Mouse (Mus musculus) ES-E14 (cell line): ENCODE data around the gene Sptssb.

Experiments
- CHD2 ChIP-seq: IDR thresholded peaks from 2 replicates; pipeline ENCODE4 v1.6.1; 2014; ENCODE audit warnings: mild to moderate bottlenecking, low read depth, low read length, inconsistent platforms
- HCFC1 ChIP-seq: IDR thresholded peaks from 2 replicates; pipeline ENCODE4 v1.6.1; 2012; ENCODE audit warnings: low read length, inconsistent platforms, borderline replicate concordance; ENCODE audit not compliant: insufficient read depth
- ZC3H11A ChIP-seq: IDR thresholded peaks from 2 replicates; pipeline ENCODE4 v1.6.1; 2012; ENCODE audit warnings: low read depth, mild to moderate bottlenecking, inconsistent platforms, low read length, borderline replicate concordance
- ZNF384 ChIP-seq: IDR thresholded peaks from 2 replicates; pipeline ENCODE4 v1.6.1; 2012; ENCODE audit warnings: low read depth, low read length, inconsistent platforms

- TF ChIP-seq CHD2 (no peak), ZC3H11A (no peak), ZNF384 (no peak), HCFC1 (no peak)
These were observed 56.6 kb downstream of the Sptssb start for GRCm38 (mm10) chr3:69803137-69803536.
